Mouse (Mus musculus) thymus, postnatal 14 days (tissue): Measurements from ENCODE around the gene Prr12.
"Not testable (repeated sequence)": the region's sequence is repeated elsewhere in the genome, so short reads cannot be mapped to it uniquely, and the experiment has no call there.

Source experiments
- DNase-seq: peaks from one replicate; pipeline ENCODE4 v3.0.0; 2021

The Prr12 gene

GRCm38 (mm10) chr7:45048923-45049657 lies 3.6 kb downstream of the Prr12 start:
- no peak for DNase-seq

DNA sequence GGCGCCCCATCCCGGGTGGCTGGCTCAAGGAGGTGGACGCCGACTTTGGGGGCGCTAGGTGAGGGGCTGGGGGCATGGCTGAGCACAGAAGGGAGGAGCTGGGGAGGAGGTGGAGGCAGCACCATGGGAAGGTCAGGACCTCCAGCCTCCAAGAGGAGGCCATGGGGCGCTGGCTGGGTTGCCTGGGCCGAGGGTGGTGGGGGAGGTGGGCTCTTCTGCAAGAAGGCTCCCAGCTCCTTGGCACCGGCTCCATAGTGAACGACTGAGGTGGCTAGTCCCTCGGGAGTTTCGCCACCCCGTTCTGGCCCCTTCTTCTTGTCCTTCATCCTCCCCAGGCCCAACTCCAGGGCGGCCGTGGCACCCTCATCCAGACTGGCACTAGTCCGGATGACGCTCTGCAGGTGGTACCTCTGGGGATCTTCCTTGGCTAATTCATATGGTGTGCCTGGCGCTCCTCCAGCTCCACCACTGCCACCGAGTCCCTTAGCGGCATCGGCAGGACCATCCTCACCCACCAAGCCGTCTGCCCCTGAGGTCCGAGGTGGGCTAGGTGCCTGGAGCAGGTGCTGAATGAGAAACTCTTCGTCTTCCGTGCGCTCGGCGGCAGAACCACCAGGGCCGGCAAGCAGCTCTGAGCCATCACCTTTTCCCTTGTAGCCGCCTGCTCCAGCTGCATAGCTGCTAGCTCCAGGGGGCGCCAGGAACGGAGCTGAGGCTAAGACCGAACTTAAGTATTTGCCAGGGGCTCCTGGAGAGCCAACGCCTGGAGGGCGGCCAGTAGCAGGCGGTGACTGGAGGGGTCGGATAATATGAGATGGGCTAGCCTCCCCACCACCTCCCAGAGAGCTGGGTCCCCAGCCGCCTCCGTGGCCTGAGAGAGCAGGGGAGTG lies 4.4 kb downstream of the Prr12 start:
- DNase-seq, result no peak

DNA sequence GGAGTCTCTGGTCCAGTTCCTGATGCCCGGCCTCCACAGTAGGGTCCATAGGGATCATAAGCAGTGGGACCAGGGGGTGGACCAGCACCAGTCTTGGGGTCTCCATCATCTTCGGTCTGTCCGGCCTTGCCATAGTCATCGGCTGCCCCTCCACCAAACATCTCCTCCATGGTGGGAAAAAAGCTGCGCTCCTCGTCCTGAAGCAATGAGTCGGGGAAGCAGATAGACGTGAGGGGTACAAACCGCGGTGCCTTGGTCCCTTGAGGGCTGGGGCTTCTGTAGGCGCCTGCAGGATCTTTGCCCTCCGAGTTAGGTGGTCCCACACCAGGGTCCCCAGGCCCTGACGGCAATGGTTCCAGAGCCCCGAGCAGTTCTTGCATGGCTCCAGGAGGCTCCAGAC lies 5.2 kb downstream of the Prr12 start:
- no peak for DNase-seq

- DNase-seq, result no peak
Measured at GRCm38 (mm10) chr7:45046853-45047350, 5.8 kb downstream of the Prr12 start.

GRCm38 (mm10) chr7:45045741-45046140 lies 6.9 kb downstream of the Prr12 start:
- DNase-seq, result no peak

- no peak for DNase-seq
Measured at GRCm38 (mm10) chr7:45043307-45043706, 9.4 kb downstream of the Prr12 start.

GRCm38 (mm10) chr7:45040851-45041250 lies 11.8 kb downstream of the Prr12 start:
- DNase-seq, result no peak

- DNase-seq, result no peak
Measured at GRCm38 (mm10) chr7:45038411-45038810, 14.3 kb downstream of the Prr12 start.

- DNase-seq, result peak; percentile 84
Measured at GRCm38 (mm10) chr7:45037720-45038361, 14.8 kb downstream of the Prr12 start.

DNA sequence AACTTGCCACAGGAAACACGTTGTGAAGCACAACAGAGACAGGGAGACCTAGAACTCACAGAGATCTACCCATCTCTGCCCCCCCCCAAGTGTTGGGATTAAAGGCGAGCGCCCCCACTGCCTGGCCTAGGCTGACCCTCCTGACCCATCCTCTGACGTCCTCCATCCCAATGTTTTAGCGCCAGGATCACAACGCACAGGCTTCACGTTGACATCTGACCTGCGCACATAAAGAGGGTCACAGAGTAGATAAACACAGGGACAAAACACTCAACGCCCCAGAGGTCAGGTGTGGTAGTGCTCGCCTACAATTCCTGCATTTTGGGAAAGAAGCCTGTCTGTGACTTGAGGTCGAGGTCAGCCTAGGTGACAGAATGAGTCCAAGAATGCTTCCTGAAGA lies 16.0 kb downstream of the Prr12 start:
- DNase-seq, result no peak

DNA sequence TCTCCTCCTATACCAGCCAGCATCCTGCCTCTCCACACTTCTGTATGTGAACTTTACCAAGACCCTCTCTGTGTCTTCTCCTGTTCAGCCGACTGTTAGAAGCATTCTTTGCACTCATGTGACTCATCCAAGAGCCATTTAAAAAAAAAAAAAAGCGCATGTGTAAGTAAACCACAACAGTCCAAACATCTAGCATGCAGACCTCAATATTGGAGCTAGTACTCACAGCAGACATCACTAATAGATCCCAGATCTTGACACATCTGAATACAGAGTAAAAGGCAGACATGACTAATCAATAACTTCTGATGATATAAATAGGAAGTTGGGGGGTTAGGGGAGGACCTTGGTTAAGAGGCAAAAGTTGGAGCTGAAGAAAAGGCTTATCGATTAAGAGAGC lies 17.1 kb downstream of the Prr12 start:
- DNase-seq, result no peak

DNA sequence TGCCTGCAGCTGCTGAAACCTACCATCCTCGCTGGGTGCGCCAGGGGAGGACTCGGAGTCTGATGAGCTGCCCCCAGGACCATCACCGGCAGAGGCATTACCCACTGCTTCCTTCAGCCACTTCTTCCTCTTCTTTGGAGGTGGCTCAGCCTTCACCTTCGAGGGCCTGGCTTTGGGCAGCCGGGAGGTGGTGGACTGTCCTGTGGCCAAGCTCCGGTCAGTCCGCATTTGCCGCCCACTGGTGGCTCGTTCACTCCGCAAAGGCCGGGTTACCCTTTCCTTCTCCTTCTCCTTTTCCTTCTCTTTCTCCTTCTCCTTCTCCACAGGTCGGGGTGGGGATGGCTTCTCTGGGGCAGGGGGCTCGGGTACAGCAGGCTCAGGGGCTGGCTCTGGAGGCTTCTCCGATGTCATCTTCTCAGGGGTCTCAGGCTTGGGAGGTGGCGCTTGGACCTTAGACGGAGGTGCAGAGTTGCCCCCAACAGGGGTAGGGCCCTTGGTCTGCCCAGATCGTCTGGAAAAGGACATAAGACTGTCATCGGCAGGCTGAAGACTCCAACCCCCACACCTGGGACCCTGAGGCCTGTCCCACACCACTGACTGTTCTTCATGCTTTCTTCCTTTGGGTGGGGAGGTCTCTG lies 18.8 kb downstream of the Prr12 start:
- no peak for DNase-seq

DNA sequence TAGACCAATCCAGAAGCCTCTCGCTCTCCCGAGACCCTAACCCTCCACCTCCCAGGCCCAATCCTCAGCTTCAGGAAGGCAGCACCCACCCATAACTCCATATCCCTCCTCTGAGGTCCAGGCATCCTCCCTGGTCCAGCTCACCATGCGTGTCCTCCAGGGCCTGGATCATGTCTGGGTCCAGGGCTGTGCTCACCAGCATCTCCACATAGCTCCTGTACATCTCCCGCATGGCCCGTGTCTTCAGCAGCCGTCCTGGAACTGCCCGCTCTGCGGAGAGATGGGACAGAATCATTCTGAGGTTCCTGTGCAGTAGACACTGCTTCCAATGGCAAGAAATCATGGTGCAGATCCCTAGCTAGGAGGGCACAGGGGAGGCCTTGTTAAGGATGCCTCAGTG lies 21.8 kb downstream of the Prr12 start:
- DNase-seq, result no peak

GRCm38 (mm10) chr7:45029995-45030394 lies 22.7 kb downstream of the Prr12 start:
- no peak for DNase-seq

DNA sequence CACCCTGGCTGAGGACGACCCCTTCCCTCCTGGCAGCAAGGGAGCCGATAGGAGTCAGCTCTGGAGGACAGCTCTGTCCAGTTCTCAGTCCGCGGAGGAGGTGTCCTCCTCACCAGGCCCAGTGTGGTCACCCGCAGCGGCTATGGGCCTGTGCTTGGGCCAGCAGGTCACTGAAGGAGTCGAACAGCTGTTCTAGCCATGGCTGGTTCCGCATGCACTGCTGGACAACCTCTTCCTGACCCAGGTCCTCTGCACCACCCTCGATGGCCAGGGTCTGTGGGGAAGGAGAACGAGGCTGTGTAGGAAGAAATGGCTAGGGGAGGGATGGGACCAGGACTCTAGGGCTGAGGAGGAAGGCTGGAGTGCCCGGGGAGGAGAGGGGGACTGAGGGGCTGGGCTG lies 24.3 kb downstream of the Prr12 start:
- no peak for DNase-seq

- no peak for DNase-seq
Measured at GRCm38 (mm10) chr7:45027761-45028160, 24.9 kb downstream of the Prr12 start.

- DNase-seq, result no peak
Measured at GRCm38 (mm10) chr7:45026256-45026655, 26.4 kb downstream of the Prr12 start.

GRCm38 (mm10) chr7:45025601-45026220 lies 27.0 kb downstream of the Prr12 start:
- DNase-seq, result no peak

- no peak for DNase-seq
Measured at GRCm38 (mm10) chr7:45024281-45025248, 28.1 kb downstream of the Prr12 start.

DNA sequence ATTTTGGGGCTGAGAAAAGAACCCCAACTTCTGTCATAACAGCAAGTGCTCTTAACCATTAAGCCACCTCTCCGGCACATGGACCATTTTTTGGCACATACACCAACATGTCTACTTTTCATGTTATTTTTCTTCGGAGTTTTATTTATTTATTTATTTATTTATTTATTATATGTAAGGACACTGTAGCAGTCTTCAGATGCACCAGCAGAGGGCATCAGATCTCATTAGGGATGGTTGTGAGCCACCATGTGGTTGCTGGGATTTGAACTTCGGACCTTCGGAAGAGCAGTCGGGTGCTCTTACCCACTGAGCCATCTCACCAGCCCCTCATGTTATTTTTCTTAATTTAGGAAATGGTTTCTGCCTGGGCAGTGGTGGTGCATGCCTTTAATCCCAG lies 29.0 kb downstream of the Prr12 start:
- not testable (repeated sequence) for DNase-seq

- no peak for DNase-seq
Measured at GRCm38 (mm10) chr7:45020225-45020624, 32.5 kb downstream of the Prr12 start.
